Mouse (Mus musculus) intestine, postnatal 0 days (tissue): ENCODE measurements around the gene Ergic3. TPM values are rescaled to one million over a fixed set of nuclear protein-coding genes. Genes with fewer than 3 reads are reported as not detected.
A peak's percentile ranks its signal among the peaks of the same experiment; 100 is the strongest.

Experiments used
- ATAC-seq: fragments of 200-750 bp; cut with Nextera tagmentation; 2 replicates; pipeline ENCODE4 v1.8.0; 2017; ENCODE audit warnings: mild to moderate bottlenecking, moderate TSS enrichment, moderate library complexity
- H3K27ac ChIP-seq: fragments of 300-500 bp; sonication (generic); 2 replicates; pipeline ENCODE4 v1.5.1; 2014; ENCODE audit warnings: mild to moderate bottlenecking, low read depth, low read length, moderate library complexity
- H3K27me3 ChIP-seq: fragments of 300-500 bp; sonication (generic); replicated peaks from 2 replicates; pipeline ENCODE4 v1.6.1; 2014; ENCODE audit warnings: low read length, mixed read lengths; ENCODE audit not compliant: control insufficient read depth, insufficient read depth
- H3K36me3 ChIP-seq: fragments of 300-500 bp; sonication (generic); 2 replicates; pipeline ENCODE4 v1.6.1; 2014; ENCODE audit warnings: mild to moderate bottlenecking, moderate library complexity; ENCODE audit not compliant: control insufficient read depth, insufficient read depth
- H3K4me1 ChIP-seq: fragments of 300-500 bp; sonication (generic); replicated peaks from 2 replicates; pipeline ENCODE4 v1.6.1; 2014; ENCODE audit warnings: antibody characterized with exemption, low read length, mixed read lengths; ENCODE audit not compliant: control insufficient read depth, insufficient read depth
- H3K4me2 ChIP-seq: fragments of 300-500 bp; sonication (generic); replicated peaks from 2 replicates; pipeline ENCODE4 v1.6.1; 2014; ENCODE audit warnings: low read depth, mild to moderate bottlenecking, moderate library complexity
- H3K4me3 ChIP-seq: fragments of 300-500 bp; sonication (generic); 2 replicates; pipeline ENCODE4 v1.5.1; 2014; ENCODE audit warnings: low read depth, low read length
- H3K9ac ChIP-seq: fragments of 300-500 bp; sonication (generic); 2 replicates; pipeline ENCODE4 v1.6.1; 2014; ENCODE audit warnings: mild to moderate bottlenecking, low read depth, low read length
- H3K9me3 ChIP-seq: fragments of 300-500 bp; sonication (generic); 2 replicates; pipeline ENCODE4 v1.6.1; 2016; ENCODE audit warnings: mixed run types; ENCODE audit not compliant: control insufficient read depth
- CTCF ChIP-seq: sonication (generic); IDR thresholded peaks from 2 replicates; pipeline ENCODE4 v1.5.1; 2016; ENCODE audit warnings: low read depth, mild to moderate bottlenecking, control low read depth, antibody characterized with exemption, moderate library complexity
- WGBS: fragments of 180-500 bp; shearing (Covaris S2); extraction: QIAGEN DNeasy Blood & Tissue Kit; methylation state at CpG from one replicate; pipeline ENCODE4 v1.1.7; 2014; 5-methylcytosine and 5-hydroxymethylcytosine counted together
- polyA plus RNA-seq: library from polyadenylated mRNA; unstranded; fragments of >200 nt; fragmentation: Nextera tagmentation; extraction: Ambion mirVana; gene quantifications from 2 replicates; pipeline ENCODE4 v1.2.1, GENCODE M21; 2015

Gene Ergic3
- polyA plus RNA-seq, result 227 and 235 TPM in 2 replicates

DNA sequence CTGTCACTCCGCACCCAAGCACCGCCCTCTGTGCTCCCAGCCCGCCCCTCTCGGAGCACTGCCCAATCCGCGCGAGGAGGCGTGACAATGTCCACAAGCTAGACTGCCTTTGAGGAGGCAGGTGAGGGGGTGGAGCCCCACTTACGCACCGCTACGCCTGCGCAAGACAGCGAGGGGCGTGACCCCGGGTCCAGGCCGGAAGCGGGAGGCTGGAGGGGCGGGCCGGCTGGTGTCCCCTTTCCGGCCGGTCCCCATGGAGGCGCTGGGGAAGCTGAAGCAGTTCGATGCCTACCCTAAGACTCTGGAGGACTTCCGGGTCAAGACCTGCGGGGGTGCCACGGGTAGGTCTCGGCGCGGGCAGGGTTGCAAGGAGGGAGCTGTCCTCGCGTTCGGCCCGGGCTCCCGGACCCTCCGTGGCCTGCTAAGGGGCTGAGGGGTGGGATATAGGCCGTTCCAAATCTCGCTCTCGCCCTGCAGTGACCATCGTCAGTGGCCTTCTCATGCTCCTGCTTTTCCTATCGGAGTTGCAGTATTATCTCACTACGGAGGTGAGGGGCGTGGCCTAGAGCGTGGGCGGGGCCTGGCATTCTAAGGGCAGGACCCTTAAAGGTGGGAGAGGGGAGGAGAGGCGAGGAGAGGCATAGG lies at the start of gene Ergic3, which contains the start of gene 6430550D23Rik:
Gene Ergic3, plus strand, starts transcription at position 158 of the 645 bp plus-strand sequence.
Gene 6430550D23Rik, minus strand, starts transcription at position 90 of the 645 bp plus-strand sequence.
- Histone ChIP-seq H3K9me3 (no peaks in the 10 kb centered on the region), H3K27me3 (no peaks in the 10 kb centered on the region), H3K36me3 (peaks cover 28% of the 10 kb centered on the region), H3K4me1 (no peaks in the 10 kb centered on the region), H3K9ac (peak within 1 kb of the TSS; percentile 79), H3K27ac (peak within 1 kb of the TSS; percentile 68), H3K4me3 (peak within 1 kb of the TSS; percentile 89), H3K4me2 (peak within 1 kb of the TSS; percentile 86)
- WGBS, result under 1% methylated on average over 45 of the region's 45 CpGs
- no peak for TF ChIP-seq CTCF
- peak; percentile 100 for ATAC-seq

GRCm38 (mm10) chr2:155959981-155960380 lies 47.9 kb upstream of the Ergic3 start:
- no peak for ATAC-seq
- Histone ChIP-seq H3K4me2 (no peak overlapping the region), H3K36me3 (peaks cover 19% of the 10 kb centered on the region), H3K4me3 (no peak overlapping the region), H3K27ac (no peak overlapping the region), H3K4me1 (no peaks in the 10 kb centered on the region), H3K9me3 (no peaks in the 10 kb centered on the region), H3K27me3 (no peaks in the 10 kb centered on the region), H3K9ac (no peak overlapping the region)
- WGBS, result 83% methylated on average over 5 of the region's 5 CpGs
- TF ChIP-seq CTCF, result no peak

GRCm38 (mm10) chr2:155961862-155962261 lies 46.0 kb upstream of the Ergic3 start:
- Histone ChIP-seq H3K27ac (no peak overlapping the region), H3K36me3 (peaks cover 33% of the 10 kb centered on the region), H3K4me3 (no peak overlapping the region), H3K9ac (no peak overlapping the region), H3K9me3 (no peaks in the 10 kb centered on the region), H3K4me2 (no peak overlapping the region), H3K4me1 (no peaks in the 10 kb centered on the region), H3K27me3 (no peaks in the 10 kb centered on the region)
- 81% methylated on average over 10 of the region's 10 CpGs for WGBS
- TF ChIP-seq CTCF, result no peak
- ATAC-seq, result no peak

GRCm38 (mm10) chr2:155962991-155963390 lies 44.9 kb upstream of the Ergic3 start:
- ATAC-seq, result no peak
- no peak overlapping the region for H3K27ac ChIP-seq
- peaks cover 44% of the 10 kb centered on the region for H3K36me3 ChIP-seq
- H3K9me3 ChIP-seq, result no peaks in the 10 kb centered on the region
- H3K27me3 ChIP-seq, result no peaks in the 10 kb centered on the region
- WGBS, result 38% methylated on average over 1 of the region's 1 CpGs
- no peak overlapping the region for H3K9ac ChIP-seq
- no peaks in the 10 kb centered on the region for H3K4me1 ChIP-seq
- TF ChIP-seq CTCF, result peak; percentile 78
- H3K4me2 ChIP-seq, result no peak overlapping the region
- H3K4me3 ChIP-seq, result no peak overlapping the region

DNA sequence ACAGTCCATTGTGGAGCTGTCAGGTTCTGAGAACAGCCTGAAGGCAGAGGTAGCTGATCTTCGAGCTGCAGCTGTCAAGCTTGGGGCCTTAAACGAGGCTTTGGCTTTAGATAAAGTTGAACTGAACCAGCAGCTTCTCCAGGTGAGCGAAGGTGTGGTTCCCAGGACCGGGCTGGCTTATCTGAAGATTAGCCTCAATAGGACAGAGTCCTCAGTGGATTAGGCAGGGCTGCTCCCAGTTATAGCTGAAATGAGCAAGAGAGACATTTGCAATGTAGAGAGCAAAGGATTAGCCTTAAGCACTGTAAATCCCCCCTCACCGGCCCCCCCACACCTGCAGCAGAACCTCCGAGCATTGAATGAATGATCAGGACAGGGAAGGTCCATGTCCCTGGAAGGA lies 34.5 kb upstream of the Ergic3 start:
- Histone ChIP-seq H3K4me3 (no peak overlapping the region), H3K36me3 (peaks cover 76% of the 10 kb centered on the region), H3K27me3 (no peaks in the 10 kb centered on the region), H3K27ac (no peak overlapping the region), H3K4me1 (no peaks in the 10 kb centered on the region), H3K9ac (no peak overlapping the region), H3K4me2 (no peak overlapping the region), H3K9me3 (no peaks in the 10 kb centered on the region)
- TF ChIP-seq CTCF, result no peak
- 59% methylated on average over 6 of the region's 6 CpGs for WGBS
- ATAC-seq, result no peak

GRCm38 (mm10) chr2:155974087-155974731 lies 33.6 kb upstream of the Ergic3 start:
- Histone ChIP-seq H3K9ac (no peak overlapping the region), H3K27ac (no peak overlapping the region; the same call in 1 of the 2 replicates), H3K27me3 (no peaks in the 10 kb centered on the region), H3K4me1 (no peaks in the 10 kb centered on the region), H3K4me2 (no peak overlapping the region), H3K4me3 (no peak overlapping the region), H3K36me3 (peaks cover 70% of the 10 kb centered on the region), H3K9me3 (no peaks in the 10 kb centered on the region)
- peak; percentile 54 for TF ChIP-seq CTCF
- no peak for ATAC-seq
- WGBS, result 78% methylated on average over 14 of the region's 14 CpGs
